Mouse (Mus musculus) T-helper 2 cell (primary cell): ENCODE results near the gene Scgb2b19.
"Not testable (repeated sequence)": the region's sequence is repeated elsewhere in the genome, so short reads cannot be mapped to it uniquely, and the experiment has no call there.

Source experiments
- in situ Hi-C: fragments of 300-600 bp; cut with MboI, MseI; formaldehyde crosslinking; loops from one replicate; pipeline ENCODE4 v1.15.1; 2025; ENCODE audit warnings: high pct_unique_total_duplicates

Gene Scgb2b19

GRCm38 (mm10) chr7:33280238-33280637, at the start of gene Scgb2b19:
Scgb2b19 (minus strand) TSS chr7:33280338.
- in situ Hi-C loops, result not testable (repeated sequence)

GRCm38 (mm10) chr7:33286991-33287390, 6.9 kb upstream of the Scgb2b19 start, which contains the start of gene Scgb1b19:
Scgb1b19 (plus strand) TSS chr7:33287291.
- in situ Hi-C loops, result not testable (repeated sequence)
